Mouse (Mus musculus) MEL (cell line): Measurements from ENCODE around the gene Fbxo17. TPM values are rescaled to one million over a fixed set of nuclear protein-coding genes. Genes with fewer than 3 reads are reported as not detected.
A peak's percentile ranks its signal among the peaks of the same experiment; 100 is the strongest.
"Not testable (repeated sequence)": the region's sequence is repeated elsewhere in the genome, so short reads cannot be mapped to it uniquely, and the experiment has no call there.

ENCODE experiments used
- DNase-seq: peaks from one replicate; pipeline ENCODE4 v3.0.0; 2011; ENCODE audit warnings: low read depth, low spot score
- H3K27ac ChIP-seq: 2 replicates; pipeline ENCODE4 v1.5.1; 2012; ENCODE audit warnings: low read depth, mild to moderate bottlenecking, control low read depth, low read length, moderate library complexity; ENCODE audit not compliant: control insufficient read depth
- H3K27me3 ChIP-seq, 2 experiments: fragments of 150-350 bp in 1 of 2; sonication (generic) in 1 of 2; 2 replicates each; pipeline ENCODE4 v1.6.1; 2012; ENCODE audit warnings: low read length in 2 of 2, mild to moderate bottlenecking in 2 of 2, improper control_type of control experiment in 1 of 2, moderate library complexity in 1 of 2; ENCODE audit not compliant: insufficient read depth in 2 of 2, control insufficient read depth in 1 of 2
- H3K36me3 ChIP-seq, 2 experiments: 2 replicates each; pipeline ENCODE4 v1.6.1; 2012 to 2014; ENCODE audit warnings: low read length in 2 of 2, improper control_type of control experiment in 1 of 2, inconsistent platforms in 1 of 2, mild to moderate bottlenecking in 1 of 2; ENCODE audit not compliant: insufficient read depth in 2 of 2, control insufficient read depth in 1 of 2
- H3K4me1 ChIP-seq, 2 experiments: fragments of 150-350 bp in 1 of 2; sonication (generic) in 1 of 2; 2 replicates each; pipeline ENCODE4 v1.6.1; 2012; ENCODE audit warnings: low read length in 2 of 2, improper control_type of control experiment in 1 of 2, mild to moderate bottlenecking in 1 of 2; ENCODE audit not compliant: insufficient read depth in 2 of 2, control insufficient read depth in 1 of 2
- H3K4me3 ChIP-seq, 2 experiments: fragments of 150-350 bp in 1 of 2; sonication (generic) in 1 of 2; 2 replicates each; pipeline ENCODE4 v1.5.1; 2012; ENCODE audit warnings: low read depth in 2 of 2, low read length in 2 of 2, mild to moderate bottlenecking in 2 of 2, moderate library complexity in 2 of 2, control low read depth in 1 of 2, improper control_type of control experiment in 1 of 2; ENCODE audit not compliant: control insufficient read depth in 1 of 2, insufficient read depth in 1 of 2
- H3K79me2 ChIP-seq: 2 replicates; pipeline ENCODE4 v1.6.1; 2012; ENCODE audit warnings: mild to moderate bottlenecking, low read length, moderate library complexity; ENCODE audit not compliant: control insufficient read depth, poor library complexity, insufficient read depth
- H3K9ac ChIP-seq: 2 replicates; pipeline ENCODE4 v1.6.1; 2012; ENCODE audit warnings: low read depth, mild to moderate bottlenecking, control low read depth, low read length, moderate library complexity; ENCODE audit not compliant: control insufficient read depth, poor library complexity, severe bottlenecking
- H3K9me3 ChIP-seq: fragments of 150-350 bp; sonication (generic); replicated peaks from 2 replicates; pipeline ENCODE4 v1.6.1; 2012; ENCODE audit warnings: mild to moderate bottlenecking, low read length, improper control_type of control experiment, moderate library complexity; ENCODE audit not compliant: insufficient read depth
- CHD2 ChIP-seq: IDR thresholded peaks from 2 replicates; pipeline ENCODE4 v1.6.1; 2011; ENCODE audit warnings: low read length, improper control_type of control experiment
- E2F4 ChIP-seq: IDR thresholded peaks from 2 replicates; pipeline ENCODE4 v1.6.1; 2011; ENCODE audit warnings: low read depth, low read length, improper control_type of control experiment, borderline replicate concordance
- ELF1 ChIP-seq: IDR thresholded peaks from 2 replicates; pipeline ENCODE4 v1.6.1; 2014; ENCODE audit warnings: low read depth, mild to moderate bottlenecking, inconsistent platforms, low read length, improper control_type of control experiment, moderate library complexity
- ETS1 ChIP-seq: IDR thresholded peaks from 2 replicates; pipeline ENCODE4 v1.6.1; 2012; ENCODE audit warnings: low read depth, mild to moderate bottlenecking, inconsistent platforms, low read length, improper control_type of control experiment, moderate library complexity
- GABPA ChIP-seq: IDR thresholded peaks from 2 replicates; pipeline ENCODE4 v1.6.1; 2012; ENCODE audit warnings: low read depth, mild to moderate bottlenecking, inconsistent platforms, low read length, improper control_type of control experiment, moderate library complexity
- JUND ChIP-seq: IDR thresholded peaks from 2 replicates; pipeline ENCODE4 v1.6.1; 2011; ENCODE audit warnings: low read depth, mild to moderate bottlenecking, improper control_type of control experiment, low read length
- KAT2A ChIP-seq: conservative IDR thresholded peaks from 2 replicates; pipeline ENCODE4 v1.6.1; 2012; ENCODE audit warnings: low read depth, low read length, improper control_type of control experiment, inconsistent platforms
- MYC ChIP-seq: IDR thresholded peaks from 2 replicates; pipeline ENCODE4 v1.6.1; 2011; ENCODE audit warnings: low read depth, mild to moderate bottlenecking, low read length, improper control_type of control experiment, moderate library complexity
- POLR2AphosphoS2 ChIP-seq: IDR thresholded peaks from 2 replicates; pipeline ENCODE4 v1.6.1; 2011; ENCODE audit warnings: low read length, improper control_type of control experiment
- RAD21 ChIP-seq: IDR thresholded peaks from 2 replicates; pipeline ENCODE4 v1.6.1; 2011; ENCODE audit warnings: mild to moderate bottlenecking, low read depth, low read length, improper control_type of control experiment
- SIN3A ChIP-seq: IDR thresholded peaks from 2 replicates; pipeline ENCODE4 v1.6.1; 2012; ENCODE audit warnings: low read length, improper control_type of control experiment, inconsistent platforms
- TBP ChIP-seq: IDR thresholded peaks from 2 replicates; pipeline ENCODE4 v1.8.0; 2011; ENCODE audit warnings: low read depth, low read length, improper control_type of control experiment
- UBTF ChIP-seq: IDR thresholded peaks from 2 replicates; pipeline ENCODE4 v1.6.1; 2012; ENCODE audit warnings: low read depth, mild to moderate bottlenecking, inconsistent platforms, low read length, improper control_type of control experiment, moderate library complexity, borderline replicate concordance; ENCODE audit not compliant: insufficient read depth
- USF1 ChIP-seq: IDR thresholded peaks from 2 replicates; pipeline ENCODE4 v1.6.1; 2014; ENCODE audit warnings: low read depth, mild to moderate bottlenecking, inconsistent platforms, low read length, improper control_type of control experiment, moderate library complexity
- ZNF384 ChIP-seq: IDR thresholded peaks from 2 replicates; pipeline ENCODE4 v1.6.1; 2012; ENCODE audit warnings: low read depth, mild to moderate bottlenecking, inconsistent platforms, low read length, improper control_type of control experiment
- polyA plus RNA-seq, 2 experiments: library from polyadenylated mRNA; stranded (reverse) in 1 of 2; unstranded in 1 of 2; fragments of >175 nt in 1 of 2; fragments of >200 nt in 1 of 2; gene quantifications; 2 replicates each; pipeline versions ENCODE4 v1.2.1 to v1.2.4; 2012; ENCODE audit warnings: low replicate concordance in 2 of 2, low read depth in 1 of 2; ENCODE audit not compliant: insufficient read length in 2 of 2, insufficient read depth in 1 of 2, missing spikeins in 1 of 2
- total RNA-seq: library from RNA; depleted of rRNA; stranded (reverse); fragments of 300-350 nt; gene quantifications from 2 replicates; pipeline ENCODE4 v1.2.3, GENCODE M21; 2012

The Fbxo17 gene
- total and polyA plus RNA-seq, 3 experiments: 0.43 TPM; not detected in 2

DNA sequence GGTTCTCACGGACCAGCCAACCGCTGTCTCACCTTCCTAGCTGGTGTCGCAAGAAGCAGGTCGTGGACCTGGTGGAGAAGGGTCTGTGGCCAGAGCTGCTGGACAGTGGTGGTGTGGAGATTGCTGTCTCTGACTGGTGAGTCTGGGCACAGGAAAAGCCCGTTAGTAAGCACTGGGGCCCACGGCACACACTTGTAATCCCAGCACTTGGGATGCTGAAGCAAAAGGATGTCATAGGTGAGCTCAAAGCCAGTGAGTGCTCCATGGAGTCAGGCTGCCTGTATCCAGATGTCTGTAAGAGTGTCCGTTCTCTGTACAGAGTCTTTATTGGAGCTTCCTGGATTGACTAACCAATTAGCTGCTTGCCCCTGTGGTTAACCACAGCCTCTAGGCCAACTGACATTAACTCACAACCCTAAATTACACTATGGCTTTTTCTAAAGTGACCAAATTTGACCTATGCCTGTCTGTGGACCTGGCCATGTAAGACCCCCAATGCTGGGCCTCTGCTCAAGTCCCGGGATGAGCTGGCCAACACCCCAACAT lies 21.6 kb upstream of the Fbxo17 start:
- no peak overlapping the region for H3K4me3 ChIP-seq
- no peak for TF ChIP-seq ZNF384
- TF ChIP-seq E2F4: no peak
- TF ChIP-seq USF1: no peak
- no peak for TF ChIP-seq GABPA
- peaks cover 0 to 3% of the 10 kb centered on the region in 2 experiments; a peak in 2 of 4 replicates for H3K4me1 ChIP-seq
- no peaks in the 10 kb centered on the region for H3K79me2 ChIP-seq
- no peaks in the 10 kb centered on the region for H3K9me3 ChIP-seq
- H3K27ac ChIP-seq: no peak overlapping the region
- no peak for DNase-seq
- H3K36me3 ChIP-seq: no peaks in the 10 kb centered on the region
- no peak overlapping the region for H3K9ac ChIP-seq
- no peaks in the 10 kb centered on the region; a peak in 1 of 4 replicates for H3K27me3 ChIP-seq

GRCm38 (mm10) chr7:28697277-28697676 lies 19.3 kb upstream of the Fbxo17 start:
- H3K4me3 ChIP-seq: no peak overlapping the region
- H3K4me1 ChIP-seq: peaks cover 0 to 3% of the 10 kb centered on the region in 2 experiments; a peak in 2 of 4 replicates
- no peak overlapping the region for H3K27ac ChIP-seq
- no peak overlapping the region for H3K9ac ChIP-seq
- H3K36me3 ChIP-seq: no peaks in the 10 kb centered on the region
- no peaks in the 10 kb centered on the region for H3K9me3 ChIP-seq
- no peaks in the 10 kb centered on the region for H3K79me2 ChIP-seq
- no peak for TF ChIP-seq RAD21
- TF ChIP-seq SIN3A: no peak
- TF ChIP-seq ZNF384: no peak
- no peak for TF ChIP-seq MYC
- no peak for TF ChIP-seq UBTF
- TF ChIP-seq KAT2A: no peak
- TF ChIP-seq JUND: no peak
- TF ChIP-seq POLR2AphosphoS2: no peak
- no peak for TF ChIP-seq ETS1
- TF ChIP-seq CHD2: no peak
- no peaks in the 10 kb centered on the region for H3K27me3 ChIP-seq
- DNase-seq: peak; percentile 31

- Histone ChIP-seq H3K36me3 (no peaks in the 10 kb centered on the region), H3K79me2 (no peaks in the 10 kb centered on the region), H3K4me1 (peaks cover 0 to 3% of the 10 kb centered on the region in 2 experiments; a peak in 2 of 4 replicates), H3K9ac (no peak overlapping the region), H3K27me3 (no peaks in the 10 kb centered on the region), H3K27ac (no peak overlapping the region), H3K4me3 (no peak overlapping the region), H3K9me3 (no peaks in the 10 kb centered on the region)
- DNase-seq: no peak
- TF ChIP-seq E2F4: no peak
- no peak for TF ChIP-seq ELF1
- TF ChIP-seq TBP: no peak
These were observed 16.3 kb upstream of the Fbxo17 start for GRCm38 (mm10) chr7:28700269-28700668.

GRCm38 (mm10) chr7:28701306-28701705 lies 15.3 kb upstream of the Fbxo17 start:
- H3K36me3 ChIP-seq, H3K27me3 ChIP-seq, H3K9me3 ChIP-seq, DNase-seq, H3K4me1 ChIP-seq, H3K27ac ChIP-seq, H3K9ac ChIP-seq, H3K4me3 ChIP-seq, H3K79me2 ChIP-seq: not testable (repeated sequence)
